Mouse (Mus musculus) heart, postnatal 0 days (tissue): ENCODE results near the gene Sec61a1.

Experiments
- CTCF ChIP-seq: IDR thresholded peaks from 2 replicates; pipeline ENCODE4 v1.5.1; 2016; ENCODE audit warnings: antibody characterized with exemption, control low read depth, low read depth
- EP300 ChIP-seq: IDR thresholded peaks from 2 replicates; pipeline ENCODE4 v1.6.1; 2016; ENCODE audit warnings: antibody characterized with exemption, low read depth

- TF ChIP-seq CTCF (no peak), EP300 (no peak)
Observed at GRCm38 (mm10) chr6:88549916-88550315, 31.2 kb upstream of the Sec61a1 start.
